Mouse (Mus musculus): ENCODE results near the gene Tinf2. TPM values are rescaled to one million over a fixed set of nuclear protein-coding genes. Genes with fewer than 3 reads are reported as not detected.
A peak's percentile ranks its signal among the peaks of the same experiment; 100 is the strongest.

The Tinf2 gene
- polyA plus RNA-seq, 1 experiment from 2014 or later: 45.5 TPM

DNA sequence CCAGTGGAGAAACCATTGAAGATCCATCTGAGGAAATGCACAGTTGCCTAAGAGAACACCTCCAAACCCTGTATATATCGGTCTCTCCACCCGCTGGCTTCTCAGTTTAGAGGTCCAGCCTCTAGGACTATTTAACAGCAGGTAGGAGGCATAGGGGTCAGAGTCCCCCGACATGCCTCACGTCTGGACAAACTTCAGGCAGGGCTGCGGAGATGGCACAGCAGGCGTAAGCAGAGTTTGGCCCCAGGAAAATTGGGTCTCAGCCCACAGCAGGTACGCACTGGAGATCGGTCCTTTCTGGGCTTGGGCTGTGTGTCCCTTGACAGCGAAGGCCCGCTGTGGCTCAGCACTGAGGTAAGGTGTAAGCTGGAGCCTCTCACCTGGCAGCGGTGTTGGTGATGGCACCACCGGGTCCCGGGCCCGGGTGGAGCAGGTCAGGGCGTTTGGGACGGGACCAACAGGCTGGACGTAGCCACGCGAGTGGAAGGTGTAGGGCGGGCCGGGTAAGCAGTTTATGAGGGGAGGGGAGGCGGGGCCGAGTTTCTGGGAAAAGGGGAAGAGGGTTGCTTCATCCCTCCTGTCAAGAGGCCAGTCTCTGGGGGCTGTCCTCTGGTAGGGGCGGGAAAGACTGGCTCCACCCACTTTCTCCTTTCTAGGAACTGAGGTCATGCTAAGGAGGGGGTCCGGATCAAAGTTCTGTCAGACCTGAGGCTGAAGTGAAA lies 31.5 kb upstream of the Tinf2 start:
- Histone ChIP-seq H3K9ac (replicated peaks; ENCODE audit: low read depth, low read length) (0 out of 2 replicates have a peak overlapping the region, but pooled peaks have one; percentile 10), H3K9me3 (ENCODE audit: control insufficient read depth, low read depth, low read length) (no peaks in the 10 kb centered on the region), H3K4me1 (ENCODE audit: control insufficient read depth, insufficient read depth, low read length) (no peaks in the 10 kb centered on the region; the same call in 1 of the 2 replicates), H3K4me3 (ENCODE audit: low read depth, low read length) (peak overlapping the region; percentile 18; the same call in 1 of the 2 replicates), H3K36me3 (ENCODE audit: control insufficient read depth, insufficient read depth, low read length) (peaks cover 10% of the 10 kb centered on the region), H3K27ac (ENCODE audit: low read length) (peak overlapping the region; percentile 40; the same call in 1 of the 2 replicates), H3K27me3 (ENCODE audit: control insufficient read depth, insufficient read depth, low read length) (no peaks in the 10 kb centered on the region), H3K4me2 (replicated peaks; ENCODE audit: low read depth, low read length) (peak overlapping the region; percentile 41)
- ATAC-seq (ENCODE audit: insufficient number of reproducible peaks, insufficient read depth, low FRiP score, low read depth): 0 out of 2 replicates have a peak, but pooled peaks have one; percentile 17
- 15% methylated on average over 25 of the region's 25 CpGs for WGBS

DNA sequence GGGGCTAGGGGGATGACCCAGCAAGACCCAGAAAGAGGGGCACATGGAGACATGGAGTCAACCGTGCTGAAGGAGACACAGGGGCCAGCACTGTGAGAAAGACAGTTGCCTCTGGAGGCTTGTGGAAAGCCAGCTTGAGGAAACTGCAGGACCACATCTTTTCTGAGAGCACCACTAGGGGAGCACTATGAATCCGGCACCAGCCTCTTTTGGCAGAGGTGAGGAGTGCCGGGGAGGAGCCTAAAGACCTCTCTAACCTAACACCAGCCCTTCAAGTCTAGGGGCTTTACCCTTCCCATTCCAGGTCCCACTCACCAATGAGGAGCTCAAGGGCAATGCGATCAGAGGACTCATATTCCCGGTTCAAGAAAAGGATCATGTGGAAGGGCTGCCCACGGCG lies 30.2 kb upstream of the Tinf2 start:
- no peak overlapping the region for H3K4me3 ChIP-seq (ENCODE audit: low read depth, low read length)
- peak overlapping the region; percentile 7; the same call in 1 of the 2 replicates for H3K27ac ChIP-seq (ENCODE audit: low read length)
- no peak for ATAC-seq (ENCODE audit: insufficient number of reproducible peaks, insufficient read depth, low FRiP score, low read depth)
- H3K4me1 ChIP-seq (ENCODE audit: control insufficient read depth, insufficient read depth, low read length): no peaks in the 10 kb centered on the region; the same call in 1 of the 2 replicates
- 0 out of 2 replicates have a peak, but pooled peaks cover 4% of the 10 kb centered on the region for H3K36me3 ChIP-seq (ENCODE audit: control insufficient read depth, insufficient read depth, low read length)
- 82% methylated on average over 7 of the region's 7 CpGs for WGBS
- H3K27me3 ChIP-seq (ENCODE audit: control insufficient read depth, insufficient read depth, low read length): no peaks in the 10 kb centered on the region
- 0 out of 2 replicates have a peak overlapping the region, but pooled peaks have one; percentile 7 for H3K4me2 ChIP-seq (replicated peaks; ENCODE audit: low read depth, low read length)
- no peak overlapping the region for H3K9ac ChIP-seq (replicated peaks; ENCODE audit: low read depth, low read length)
- H3K9me3 ChIP-seq (ENCODE audit: control insufficient read depth, low read depth, low read length): no peaks in the 10 kb centered on the region

DNA sequence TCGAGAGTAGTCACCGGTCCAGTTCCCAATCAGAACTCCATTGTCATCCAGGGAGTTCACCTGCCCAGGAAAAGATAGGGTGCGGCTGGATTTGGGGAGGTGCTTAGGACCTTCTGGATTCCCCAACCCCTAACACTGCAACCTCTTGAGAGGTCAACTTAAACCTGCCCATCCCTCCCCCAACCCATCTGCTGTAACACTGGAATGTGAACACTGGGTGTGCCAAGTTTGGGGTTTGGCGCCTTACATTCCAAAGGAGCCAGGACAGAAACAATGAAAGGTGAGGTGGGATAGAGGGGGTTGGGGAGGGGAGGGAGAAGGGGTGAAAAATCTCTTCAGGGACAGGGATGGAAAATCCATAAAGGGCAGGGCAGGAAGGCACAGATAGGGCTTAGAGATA lies 27.9 kb upstream of the Tinf2 start:
- no peaks in the 10 kb centered on the region for H3K9me3 ChIP-seq (ENCODE audit: control insufficient read depth, low read depth, low read length)
- H3K4me1 ChIP-seq (ENCODE audit: control insufficient read depth, insufficient read depth, low read length): no peaks in the 10 kb centered on the region; the same call in 1 of the 2 replicates
- H3K4me2 ChIP-seq (replicated peaks; ENCODE audit: low read depth, low read length): no peak overlapping the region
- no peaks in the 10 kb centered on the region for H3K27me3 ChIP-seq (ENCODE audit: control insufficient read depth, insufficient read depth, low read length)
- WGBS: 74% methylated on average over 4 of the region's 4 CpGs
- ATAC-seq (ENCODE audit: insufficient number of reproducible peaks, insufficient read depth, low FRiP score, low read depth): no peak
- no peak overlapping the region for H3K4me3 ChIP-seq (ENCODE audit: low read depth, low read length)
- no peak overlapping the region for H3K9ac ChIP-seq (replicated peaks; ENCODE audit: low read depth, low read length)
- H3K36me3 ChIP-seq (ENCODE audit: control insufficient read depth, insufficient read depth, low read length): no peaks in the 10 kb centered on the region
- no peak overlapping the region for H3K27ac ChIP-seq (ENCODE audit: low read length)

DNA sequence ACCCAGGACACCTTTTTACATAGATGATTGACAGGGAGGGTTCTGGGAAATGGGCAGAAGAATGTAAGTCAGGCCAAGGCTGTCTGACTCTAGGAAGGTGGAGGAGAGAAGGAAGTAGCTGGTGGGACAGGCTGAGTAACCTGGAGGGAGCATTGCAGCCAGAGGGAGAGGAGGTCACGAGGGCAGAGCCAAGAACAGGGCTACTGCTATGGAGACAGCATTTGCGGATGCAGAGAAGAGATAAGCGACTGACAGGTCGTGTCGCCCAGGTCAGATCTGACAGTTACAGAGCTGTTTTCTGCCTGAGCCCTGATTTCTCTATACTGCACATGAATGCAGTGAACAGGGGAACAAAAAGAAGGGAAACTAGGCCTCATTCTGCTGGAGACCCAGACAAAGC lies 25.8 kb upstream of the Tinf2 start:
- Histone ChIP-seq H3K4me2 (replicated peaks; ENCODE audit: low read depth, low read length) (no peak overlapping the region), H3K4me3 (ENCODE audit: low read depth, low read length) (no peak overlapping the region), H3K9ac (replicated peaks; ENCODE audit: low read depth, low read length) (no peak overlapping the region), H3K9me3 (ENCODE audit: control insufficient read depth, low read depth, low read length) (no peaks in the 10 kb centered on the region), H3K36me3 (ENCODE audit: control insufficient read depth, insufficient read depth, low read length) (no peaks in the 10 kb centered on the region), H3K27ac (ENCODE audit: low read length) (no peak overlapping the region), H3K4me1 (ENCODE audit: control insufficient read depth, insufficient read depth, low read length) (no peaks in the 10 kb centered on the region), H3K27me3 (ENCODE audit: control insufficient read depth, insufficient read depth, low read length) (no peaks in the 10 kb centered on the region)
- ATAC-seq (ENCODE audit: insufficient number of reproducible peaks, insufficient read depth, low FRiP score, low read depth): no peak
- 67% methylated on average over 5 of the region's 5 CpGs for WGBS

DNA sequence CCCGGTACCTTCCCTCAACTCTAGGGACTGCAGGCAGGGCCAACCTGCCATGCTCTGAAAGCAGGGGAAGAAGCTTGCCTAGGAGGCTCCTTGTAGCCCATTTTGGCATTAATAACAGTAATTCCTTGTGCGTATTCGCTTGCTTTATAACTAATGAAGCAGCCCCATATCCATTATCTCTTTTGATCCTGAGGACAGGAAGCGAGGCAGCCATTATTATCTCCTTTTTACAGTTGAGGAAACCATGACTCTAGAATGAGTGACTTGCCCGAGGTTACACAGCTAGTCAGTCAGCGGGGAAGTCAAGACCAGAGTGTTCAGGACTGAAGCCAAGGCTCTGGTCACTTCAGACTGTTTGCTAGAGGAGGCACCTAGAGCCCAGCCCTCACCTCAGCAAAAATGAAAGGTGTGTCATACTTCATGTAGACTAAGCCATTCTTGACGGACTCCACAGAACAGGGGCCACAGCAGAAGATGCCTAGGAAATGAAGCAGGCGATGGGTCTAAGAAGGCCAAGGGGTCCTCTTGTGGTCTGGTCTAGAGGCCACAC lies 24.5 kb upstream of the Tinf2 start:
- no peak overlapping the region for H3K4me2 ChIP-seq (replicated peaks; ENCODE audit: low read depth, low read length)
- WGBS: 86% methylated on average over 8 of the region's 8 CpGs
- H3K36me3 ChIP-seq (ENCODE audit: control insufficient read depth, insufficient read depth, low read length): no peaks in the 10 kb centered on the region
- H3K27ac ChIP-seq (ENCODE audit: low read length): no peak overlapping the region
- no peaks in the 10 kb centered on the region for H3K27me3 ChIP-seq (ENCODE audit: control insufficient read depth, insufficient read depth, low read length)
- no peak overlapping the region for H3K4me3 ChIP-seq (ENCODE audit: low read depth, low read length)
- no peaks in the 10 kb centered on the region for H3K9me3 ChIP-seq (ENCODE audit: control insufficient read depth, low read depth, low read length)
- no peak for ATAC-seq (ENCODE audit: insufficient number of reproducible peaks, insufficient read depth, low FRiP score, low read depth)
- H3K4me1 ChIP-seq (ENCODE audit: control insufficient read depth, insufficient read depth, low read length): no peaks in the 10 kb centered on the region
- no peak overlapping the region for H3K9ac ChIP-seq (replicated peaks; ENCODE audit: low read depth, low read length)

DNA sequence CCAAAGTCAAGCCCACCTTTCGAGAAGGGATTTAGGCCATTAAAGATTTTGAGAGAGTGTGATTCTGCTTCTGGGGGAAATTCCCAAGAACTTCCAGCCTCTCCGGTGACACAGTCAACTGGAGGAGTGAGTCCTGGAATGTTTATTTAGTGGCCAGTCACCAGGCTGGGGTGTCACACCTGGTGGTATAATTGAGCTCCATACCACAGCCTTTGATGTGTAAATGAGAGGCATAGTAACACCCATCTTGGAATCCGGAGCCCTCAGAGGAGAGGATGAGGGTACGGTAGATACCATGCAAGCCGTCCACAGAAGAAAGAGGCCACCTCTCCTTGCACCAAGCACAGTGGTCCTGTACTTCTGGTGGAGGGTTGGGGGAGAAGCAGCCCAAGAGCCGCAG lies 21.1 kb upstream of the Tinf2 start:
- no peak for ATAC-seq (ENCODE audit: insufficient number of reproducible peaks, insufficient read depth, low FRiP score, low read depth)
- no peak overlapping the region for H3K4me3 ChIP-seq (ENCODE audit: low read depth, low read length)
- H3K4me2 ChIP-seq (replicated peaks; ENCODE audit: low read depth, low read length): no peak overlapping the region
- no peak overlapping the region for H3K27ac ChIP-seq (ENCODE audit: low read length)
- 46% methylated on average over 6 of the region's 6 CpGs for WGBS
- H3K27me3 ChIP-seq (ENCODE audit: control insufficient read depth, insufficient read depth, low read length): no peaks in the 10 kb centered on the region
- no peak overlapping the region for H3K9ac ChIP-seq (replicated peaks; ENCODE audit: low read depth, low read length)
- H3K4me1 ChIP-seq (ENCODE audit: control insufficient read depth, insufficient read depth, low read length): no peaks in the 10 kb centered on the region
- H3K9me3 ChIP-seq (ENCODE audit: control insufficient read depth, low read depth, low read length): no peaks in the 10 kb centered on the region
- H3K36me3 ChIP-seq (ENCODE audit: control insufficient read depth, insufficient read depth, low read length): no peaks in the 10 kb centered on the region

DNA sequence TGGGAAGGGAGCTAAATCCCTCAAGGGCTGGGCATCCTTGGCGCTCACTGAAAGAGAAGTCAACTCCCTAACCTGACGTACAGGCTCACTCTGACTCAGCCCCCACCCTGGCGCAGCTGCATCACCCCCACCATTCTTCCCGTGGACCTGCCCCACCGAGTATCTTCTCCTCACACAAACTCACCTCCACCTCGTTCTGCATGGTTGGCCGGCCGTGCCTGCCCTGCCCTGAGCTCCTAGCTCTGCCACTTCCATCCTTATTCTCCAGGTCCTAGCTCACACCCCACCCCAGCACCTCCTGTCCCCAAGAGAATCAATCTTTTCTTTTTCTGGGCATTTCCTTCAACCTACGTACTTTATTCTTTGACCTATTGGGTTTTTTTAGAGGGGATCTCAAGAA lies 19.5 kb upstream of the Tinf2 start:
- ATAC-seq (ENCODE audit: insufficient number of reproducible peaks, insufficient read depth, low FRiP score, low read depth): no peak
- 67% methylated on average over 9 of the region's 9 CpGs for WGBS
- no peaks in the 10 kb centered on the region for H3K4me1 ChIP-seq (ENCODE audit: control insufficient read depth, insufficient read depth, low read length)
- H3K9me3 ChIP-seq (ENCODE audit: control insufficient read depth, low read depth, low read length): no peaks in the 10 kb centered on the region
- H3K27ac ChIP-seq (ENCODE audit: low read length): no peak overlapping the region
- H3K4me2 ChIP-seq (replicated peaks; ENCODE audit: low read depth, low read length): no peak overlapping the region
- no peaks in the 10 kb centered on the region for H3K36me3 ChIP-seq (ENCODE audit: control insufficient read depth, insufficient read depth, low read length)
- no peak overlapping the region for H3K9ac ChIP-seq (replicated peaks; ENCODE audit: low read depth, low read length)
- H3K4me3 ChIP-seq (ENCODE audit: low read depth, low read length): no peak overlapping the region
- no peaks in the 10 kb centered on the region for H3K27me3 ChIP-seq (ENCODE audit: control insufficient read depth, insufficient read depth, low read length)

DNA sequence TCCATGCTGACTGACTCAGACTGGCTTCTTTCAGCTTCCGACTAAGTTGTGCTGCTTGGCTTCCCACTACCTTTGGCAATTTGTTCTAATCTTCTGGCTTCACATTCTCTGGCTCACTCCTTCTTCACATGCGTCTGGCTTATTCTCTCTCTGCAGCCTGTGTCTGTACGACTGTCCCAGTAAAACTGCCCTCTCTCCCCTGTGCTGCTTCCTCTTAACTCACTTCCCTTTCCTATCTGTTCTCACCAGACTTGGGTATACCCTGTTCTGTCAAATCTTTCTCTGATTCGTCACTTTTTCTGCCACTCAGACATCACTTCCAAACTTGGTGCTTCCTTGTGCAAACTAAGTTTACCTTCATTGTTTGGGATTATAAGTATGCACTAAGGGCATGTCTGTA lies 15.6 kb upstream of the Tinf2 start:
- no peak for ATAC-seq (ENCODE audit: insufficient number of reproducible peaks, insufficient read depth, low FRiP score, low read depth)
- WGBS: 80% methylated on average over 4 of the region's 4 CpGs

More for the DNA sequence above, 15.6 kb upstream of the Tinf2 start:
- Histone ChIP-seq H3K27ac (ENCODE audit: low read length) (no peak overlapping the region), H3K4me1 (ENCODE audit: control insufficient read depth, insufficient read depth, low read length) (no peaks in the 10 kb centered on the region), H3K9me3 (ENCODE audit: control insufficient read depth, low read depth, low read length) (no peaks in the 10 kb centered on the region), H3K4me3 (ENCODE audit: low read depth, low read length) (no peak overlapping the region), H3K27me3 (ENCODE audit: control insufficient read depth, insufficient read depth, low read length) (no peaks in the 10 kb centered on the region), H3K4me2 (replicated peaks; ENCODE audit: low read depth, low read length) (no peak overlapping the region), H3K36me3 (ENCODE audit: control insufficient read depth, insufficient read depth, low read length) (no peaks in the 10 kb centered on the region), H3K9ac (replicated peaks; ENCODE audit: low read depth, low read length) (no peak overlapping the region)

Data from stomach, embryonic 14.5 days (tissue).